Mouse (Mus musculus) liver, embryonic 16.5 days (tissue): ENCODE measurements around the gene Stoml3. TPM values are rescaled to one million over a fixed set of nuclear protein-coding genes. Genes with fewer than 3 reads are reported as not detected.

ENCODE experiments used
- ATAC-seq: fragments of 200-750 bp; cut with Nextera tagmentation; 2 replicates; pipeline ENCODE4 v1.8.0; 2017; ENCODE audit warnings: low read depth, mild to moderate bottlenecking, moderate number of reproducible peaks, moderate library complexity
- H3K27ac ChIP-seq: fragments of 300-500 bp; sonication (generic); 2 replicates; pipeline ENCODE4 v1.5.1; 2014; ENCODE audit warnings: mild to moderate bottlenecking, low read length
- H3K27me3 ChIP-seq: fragments of 300-500 bp; sonication (generic); 2 replicates; pipeline ENCODE4 v1.6.1; 2014; ENCODE audit warnings: low read depth, low read length, mixed read lengths; ENCODE audit not compliant: control insufficient read depth, insufficient read depth
- H3K36me3 ChIP-seq: fragments of 300-500 bp; sonication (generic); 2 replicates; pipeline ENCODE4 v1.6.1; 2014; ENCODE audit warnings: mild to moderate bottlenecking; ENCODE audit not compliant: control insufficient read depth, insufficient read depth
- H3K4me1 ChIP-seq: fragments of 300-500 bp; sonication (generic); 2 replicates; pipeline ENCODE4 v1.6.1; 2014; ENCODE audit warnings: low read depth, low read length, mixed read lengths; ENCODE audit not compliant: control insufficient read depth
- H3K4me2 ChIP-seq: fragments of 300-500 bp; sonication (generic); 2 replicates; pipeline ENCODE4 v1.6.1; 2014; ENCODE audit warnings: low read depth, low read length, mixed read lengths
- H3K4me3 ChIP-seq: fragments of 300-500 bp; sonication (generic); 2 replicates; pipeline ENCODE4 v1.5.1; 2014; ENCODE audit warnings: low read depth, mild to moderate bottlenecking, low read length
- H3K9ac ChIP-seq: fragments of 300-500 bp; sonication (generic); 2 replicates; pipeline ENCODE4 v1.6.1; 2014; ENCODE audit warnings: low read depth, low read length
- H3K9me3 ChIP-seq: fragments of 300-500 bp; sonication (generic); replicated peaks from 2 replicates; pipeline ENCODE4 v1.6.1; 2016; ENCODE audit warnings: low read length; ENCODE audit not compliant: control insufficient read depth
- WGBS: fragments of 180-500 bp; shearing (Covaris S2); extraction: QIAGEN DNeasy Blood & Tissue Kit; methylation state at CpG from one replicate; pipeline ENCODE4 v1.1.7; 2014; ENCODE audit not compliant: insufficient replicate concordance; 5-methylcytosine and 5-hydroxymethylcytosine counted together
- polyA plus RNA-seq: library from polyadenylated mRNA; unstranded; fragments of >200 nt; fragmentation: Nextera tagmentation; extraction: Ambion mirVana; gene quantifications from 2 replicates; pipeline ENCODE4 v1.2.1, GENCODE M21; 2015

The Stoml3 gene
- polyA plus RNA-seq, 1 experiment from 2014 or later = not detected

DNA sequence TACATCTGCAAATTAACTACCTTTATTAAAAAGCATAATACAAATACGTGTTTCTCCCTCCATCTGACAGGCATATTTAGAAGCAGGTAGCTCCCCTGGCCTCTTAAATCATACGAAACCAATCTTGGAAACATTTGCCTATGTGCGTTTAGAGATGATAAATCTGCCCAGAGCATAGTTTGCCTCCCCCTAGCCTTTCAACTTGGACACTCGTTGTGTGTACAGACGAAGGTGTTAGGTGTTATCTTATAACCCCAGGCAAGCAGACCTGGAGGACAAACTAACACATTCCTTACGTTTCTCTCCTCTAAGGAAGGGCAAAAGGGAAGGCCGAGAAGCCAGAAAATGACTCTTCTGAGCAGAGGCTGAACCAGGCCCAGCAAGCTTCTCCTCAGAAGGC, 64.2 kb downstream of the Stoml3 start:
- ATAC-seq = no peak
- no peak overlapping the region for H3K4me3 ChIP-seq
- no peak overlapping the region for H3K4me2 ChIP-seq
- H3K4me1 ChIP-seq = no peaks in the 10 kb centered on the region
- H3K9me3 ChIP-seq = no peaks in the 10 kb centered on the region
- no peaks in the 10 kb centered on the region for H3K27me3 ChIP-seq
- no peak overlapping the region for H3K9ac ChIP-seq
- H3K36me3 ChIP-seq = no peaks in the 10 kb centered on the region
- H3K27ac ChIP-seq = no peak overlapping the region
- 48% methylated on average over 7 of the region's 7 CpGs for WGBS

- Histone ChIP-seq H3K4me3 (no peak overlapping the region), H3K4me1 (no peaks in the 10 kb centered on the region), H3K36me3 (no peaks in the 10 kb centered on the region), H3K4me2 (no peak overlapping the region), H3K27ac (no peak overlapping the region), H3K9ac (no peak overlapping the region), H3K9me3 (no peaks in the 10 kb centered on the region), H3K27me3 (no peaks in the 10 kb centered on the region)
- WGBS = 43% methylated on average over 10 of the region's 10 CpGs
- ATAC-seq = no peak
Observed at GRCm38 (mm10) chr3:53555031-53555952, 66.8 kb downstream of the Stoml3 start.

DNA sequence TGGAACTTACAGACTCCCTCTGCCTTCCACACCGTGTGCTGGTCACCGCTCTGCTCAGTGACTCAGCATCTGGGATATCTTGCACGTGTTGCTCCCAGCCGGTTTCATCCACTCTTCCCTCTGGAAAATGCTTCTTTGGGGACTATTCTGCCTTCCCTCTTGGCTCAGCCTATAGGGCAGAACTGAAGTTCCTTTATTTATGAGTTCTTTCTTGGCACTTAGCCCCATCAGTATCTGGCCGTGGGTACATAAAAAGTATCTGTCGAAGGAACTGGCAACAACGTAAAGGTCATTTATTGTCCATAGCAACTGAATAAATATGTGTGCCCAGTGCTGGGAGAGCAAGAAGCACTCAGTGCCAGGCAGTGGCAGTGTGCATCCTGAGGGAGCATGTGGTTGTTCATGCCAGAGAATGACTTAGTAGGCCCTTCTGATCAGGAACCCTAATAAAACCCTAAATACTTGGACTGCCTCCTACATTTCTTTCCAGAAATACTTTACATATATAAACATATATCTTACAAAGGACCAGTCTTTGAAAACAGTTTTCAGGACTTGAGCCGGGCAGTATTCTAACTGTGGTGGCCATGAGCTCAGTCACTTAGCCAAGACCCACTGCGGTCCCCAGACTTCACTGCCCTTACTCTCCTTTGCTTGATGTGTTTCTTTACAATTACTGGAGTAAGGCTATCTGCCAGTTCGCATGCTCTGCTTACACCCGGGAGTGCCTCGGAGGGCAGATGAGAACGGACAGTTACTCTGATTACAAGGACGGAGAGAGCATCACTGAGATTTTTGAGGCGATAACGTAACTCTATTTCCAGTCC, 69.1 kb downstream of the Stoml3 start:
- WGBS = 71% methylated on average over 16 of the region's 16 CpGs
- H3K36me3 ChIP-seq = no peaks in the 10 kb centered on the region
- H3K27ac ChIP-seq = no peak overlapping the region
- no peak overlapping the region for H3K4me2 ChIP-seq
- no peak overlapping the region for H3K4me3 ChIP-seq
- no peaks in the 10 kb centered on the region; the same call in 1 of the 2 replicates for H3K4me1 ChIP-seq
- H3K9me3 ChIP-seq = no peaks in the 10 kb centered on the region
- H3K9ac ChIP-seq = no peak overlapping the region
- H3K27me3 ChIP-seq = no peaks in the 10 kb centered on the region
- ATAC-seq = no peak

Other genes with a start within 250 kb of the Stoml3 start
- 6.2 and 6.4 TPM in 2 replicates for gene Nhlrc3, start 25.3 kb upstream of the Stoml3 start, polyA plus RNA-seq
- gene Proser1, start 25.0 kb upstream of the Stoml3 start, polyA plus RNA-seq = 3.1 and 4.3 TPM in 2 replicates
- 0.29 and 0.41 TPM in 2 replicates for gene Frem2, start 168.7 kb downstream of the Stoml3 start, polyA plus RNA-seq